Mouse (Mus musculus): ENCODE measurements around the gene Paqr5. TPM values are rescaled to one million over a fixed set of nuclear protein-coding genes. Genes with fewer than 3 reads are reported as not detected.

Gene Paqr5
- polyA plus RNA-seq, 1 experiment from 2014 or later, result 11.3 TPM

DNA sequence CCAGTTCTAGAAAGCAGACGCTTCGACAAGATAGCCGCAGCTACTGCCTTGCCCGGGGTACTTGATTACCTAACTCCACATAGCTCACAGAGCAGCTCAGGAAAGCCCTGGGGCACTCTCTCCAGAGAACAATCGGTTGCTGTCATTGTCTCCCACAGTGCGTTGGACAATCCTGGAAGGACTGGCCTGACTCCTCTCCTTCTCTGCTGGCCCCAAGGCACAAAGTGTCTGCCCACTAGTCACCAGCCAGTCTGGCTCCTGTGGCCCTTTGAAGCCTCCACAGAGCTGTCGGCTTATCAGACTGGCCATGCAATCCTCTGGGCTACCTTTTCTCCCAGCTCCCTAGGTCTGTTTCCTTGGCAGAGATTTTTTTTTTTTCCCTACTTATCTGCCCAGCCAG, 74.4 kb downstream of the Paqr5 start:
- Histone ChIP-seq H3K27ac (ENCODE audit: low read length) (no peak overlapping the region), H3K36me3 (ENCODE audit: control insufficient read depth, insufficient read depth, low read length) (no peaks in the 10 kb centered on the region), H3K4me1 (ENCODE audit: control insufficient read depth, insufficient read depth, low read length) (peaks cover 6% of the 10 kb centered on the region), H3K9me3 (ENCODE audit: control insufficient read depth, low read length) (no peaks in the 10 kb centered on the region), H3K27me3 (replicated peaks; ENCODE audit: control insufficient read depth, insufficient read depth, low read length) (no peaks in the 10 kb centered on the region), H3K9ac (ENCODE audit: low read depth, low read length) (no peak overlapping the region), H3K4me3 (ENCODE audit: low read length) (no peak overlapping the region), H3K4me2 (ENCODE audit: low read depth, low read length) (no peak overlapping the region)
- WGBS, result 74% methylated on average over 7 of the region's 7 CpGs
- ATAC-seq, result no peak

DNA sequence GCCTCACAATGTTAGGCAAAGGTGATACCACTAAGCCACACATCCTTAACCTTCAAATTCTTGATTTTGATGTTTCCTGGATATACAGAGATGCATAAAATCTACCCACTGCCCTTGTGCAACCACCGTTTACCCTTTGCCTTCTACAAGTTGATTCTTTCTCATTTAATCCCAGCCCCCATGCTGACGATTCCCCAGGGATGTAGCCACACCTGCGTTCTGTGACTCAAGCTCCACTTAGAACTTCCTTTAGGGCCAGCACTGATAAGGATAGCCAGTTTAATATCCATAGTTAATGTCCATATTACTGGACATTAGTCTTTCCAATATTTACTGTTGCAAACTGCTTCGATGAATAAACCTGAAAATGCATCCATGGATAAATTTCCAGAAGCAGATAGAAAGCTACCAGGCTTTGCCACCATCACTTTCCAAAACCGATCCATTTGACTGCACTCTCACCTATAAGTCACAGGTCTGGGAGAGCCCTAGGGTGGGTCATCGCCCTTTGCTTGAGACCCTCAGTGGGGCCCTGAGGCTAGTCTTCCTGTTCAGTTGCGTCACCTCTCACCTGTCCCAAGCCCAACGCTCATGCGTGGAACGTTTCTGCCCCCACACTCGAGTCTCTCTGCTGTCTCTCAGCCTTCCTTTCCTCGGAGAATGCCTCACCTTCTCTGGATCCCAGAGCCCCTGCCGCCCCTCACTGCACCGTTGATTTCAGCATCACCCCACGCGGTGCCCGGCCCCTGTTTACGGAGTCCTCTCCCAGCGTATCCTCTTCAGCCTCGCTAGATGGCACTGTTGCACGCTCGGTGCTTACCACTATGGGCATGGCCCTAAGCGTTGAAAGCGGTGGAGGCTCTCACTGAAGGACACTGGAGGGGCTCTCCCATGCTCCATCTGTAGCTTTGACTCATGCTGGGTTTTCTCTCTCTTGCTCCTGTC, 79.0 kb downstream of the Paqr5 start:
- H3K4me2 ChIP-seq (ENCODE audit: low read depth, low read length), result peak overlapping the region; percentile 95
- peaks cover 3% of the 10 kb centered on the region; the same call in 1 of the 2 replicates for H3K36me3 ChIP-seq (ENCODE audit: control insufficient read depth, insufficient read depth, low read length)
- no peaks in the 10 kb centered on the region for H3K9me3 ChIP-seq (ENCODE audit: control insufficient read depth, low read length)
- 7% methylated on average over 24 of the region's 24 CpGs for WGBS
- peak overlapping the region; percentile 61 for H3K9ac ChIP-seq (ENCODE audit: low read depth, low read length)
- peak overlapping the region; percentile 90 for H3K4me3 ChIP-seq (ENCODE audit: low read length)
- H3K4me1 ChIP-seq (ENCODE audit: control insufficient read depth, insufficient read depth, low read length), result peaks cover 6% of the 10 kb centered on the region
- H3K27me3 ChIP-seq (replicated peaks; ENCODE audit: control insufficient read depth, insufficient read depth, low read length), result no peaks in the 10 kb centered on the region
- ATAC-seq, result peak; percentile 57
- H3K27ac ChIP-seq (ENCODE audit: low read length), result no peak overlapping the region

DNA sequence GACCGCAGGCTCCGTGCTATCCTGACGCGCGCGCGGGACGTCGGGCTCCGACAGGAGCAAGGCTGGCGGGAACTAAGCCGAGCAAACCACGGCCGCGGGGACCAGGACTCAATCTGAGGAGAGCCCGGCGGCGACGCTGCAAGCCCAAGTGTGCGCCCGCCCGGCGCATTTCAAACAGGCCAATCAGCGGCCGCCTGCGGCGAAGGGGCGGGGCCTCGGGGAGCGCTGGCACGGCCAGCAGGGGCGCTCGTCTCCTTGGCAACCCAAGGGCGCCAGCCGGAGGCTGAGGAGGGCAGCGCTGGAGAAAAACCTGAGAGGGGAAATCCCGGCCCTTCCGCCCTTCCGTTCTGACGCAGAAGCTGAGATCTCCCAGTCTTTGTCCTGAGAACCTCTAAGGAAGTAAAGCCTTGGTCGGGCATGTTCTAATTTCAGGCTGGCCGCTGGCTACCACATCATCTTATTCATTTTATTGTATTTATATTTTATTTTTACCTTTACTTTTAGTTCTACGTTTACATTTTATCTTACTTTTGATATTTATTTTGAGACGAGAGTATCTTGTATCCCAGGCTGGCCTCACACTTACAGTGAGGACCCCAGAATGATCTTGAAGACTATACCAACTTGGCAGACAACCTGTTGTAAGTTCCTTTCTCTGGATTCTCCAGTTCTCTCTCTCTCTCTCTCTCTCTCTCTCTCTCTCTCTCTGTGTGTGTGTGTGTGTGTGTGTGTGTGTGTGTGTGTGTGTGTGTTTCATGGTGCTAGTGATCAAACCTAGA, 79.8 kb downstream of the Paqr5 start, which contains the start of gene Kif23:
Gene Kif23, minus strand, starts transcription at position 152 of the 779 bp plus-strand sequence.
- peak within 1 kb of the TSS; percentile 86 for H3K9ac ChIP-seq (ENCODE audit: low read depth, low read length)
- H3K9me3 ChIP-seq (ENCODE audit: control insufficient read depth, low read length), result no peaks in the 10 kb centered on the region
- H3K4me3 ChIP-seq (ENCODE audit: low read length), result peak within 1 kb of the TSS; percentile 90
- H3K36me3 ChIP-seq (ENCODE audit: control insufficient read depth, insufficient read depth, low read length), result peaks cover 3% of the 10 kb centered on the region; the same call in 1 of the 2 replicates
- peak within 1 kb of the TSS; percentile 86 for H3K27ac ChIP-seq (ENCODE audit: low read length)
- ATAC-seq, result peak; percentile 94
- H3K4me2 ChIP-seq (ENCODE audit: low read depth, low read length), result peak within 1 kb of the TSS; percentile 95
- under 1% methylated on average over 44 of the region's 44 CpGs for WGBS
- H3K27me3 ChIP-seq (replicated peaks; ENCODE audit: control insufficient read depth, insufficient read depth, low read length), result no peaks in the 10 kb centered on the region
- H3K4me1 ChIP-seq (ENCODE audit: control insufficient read depth, insufficient read depth, low read length), result peaks cover 6% of the 10 kb centered on the region

DNA sequence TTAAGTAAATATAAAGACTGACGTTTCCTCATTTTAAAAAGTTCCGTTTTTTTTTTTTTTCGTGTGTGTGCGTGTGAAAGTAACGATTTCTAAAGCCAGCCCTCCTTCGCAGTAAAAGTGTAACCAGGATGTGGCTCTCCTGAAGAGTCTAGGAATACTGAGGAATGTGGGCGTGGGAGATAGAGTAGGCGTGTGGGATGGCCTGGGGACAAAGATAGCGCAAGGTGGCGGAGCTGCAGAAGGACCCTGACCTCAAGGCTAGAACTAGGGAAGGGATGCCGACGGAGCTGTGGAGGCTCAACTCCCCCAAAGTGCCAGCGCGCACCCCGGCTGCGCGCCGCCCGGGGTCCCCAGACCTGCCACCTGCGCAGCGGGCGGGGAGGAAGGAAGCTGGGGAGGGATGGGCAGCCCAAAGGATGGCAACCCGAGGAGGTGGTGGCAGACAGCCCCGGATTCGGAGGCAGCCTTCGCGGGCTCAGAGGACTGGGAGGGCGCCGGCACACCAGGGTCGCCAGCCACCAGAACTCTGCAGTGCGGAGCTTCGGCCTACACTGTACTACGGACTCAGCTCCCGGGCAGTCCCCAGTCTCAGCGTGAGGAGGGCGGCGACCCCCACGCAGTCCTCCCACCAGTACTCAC, 80.6 kb downstream of the Paqr5 start:
- Histone ChIP-seq H3K36me3 (ENCODE audit: control insufficient read depth, insufficient read depth, low read length) (peaks cover 3% of the 10 kb centered on the region; the same call in 1 of the 2 replicates), H3K4me2 (ENCODE audit: low read depth, low read length) (peak overlapping the region; percentile 95), H3K9me3 (ENCODE audit: control insufficient read depth, low read length) (no peaks in the 10 kb centered on the region), H3K4me3 (ENCODE audit: low read length) (peak overlapping the region; percentile 90), H3K4me1 (ENCODE audit: control insufficient read depth, insufficient read depth, low read length) (peaks cover 6% of the 10 kb centered on the region), H3K9ac (ENCODE audit: low read depth, low read length) (peak overlapping the region; percentile 86), H3K27ac (ENCODE audit: low read length) (peak overlapping the region; percentile 86), H3K27me3 (replicated peaks; ENCODE audit: control insufficient read depth, insufficient read depth, low read length) (no peaks in the 10 kb centered on the region)
- WGBS, result under 1% methylated on average over 37 of the region's 38 CpGs
- ATAC-seq, result peak; percentile 81

DNA sequence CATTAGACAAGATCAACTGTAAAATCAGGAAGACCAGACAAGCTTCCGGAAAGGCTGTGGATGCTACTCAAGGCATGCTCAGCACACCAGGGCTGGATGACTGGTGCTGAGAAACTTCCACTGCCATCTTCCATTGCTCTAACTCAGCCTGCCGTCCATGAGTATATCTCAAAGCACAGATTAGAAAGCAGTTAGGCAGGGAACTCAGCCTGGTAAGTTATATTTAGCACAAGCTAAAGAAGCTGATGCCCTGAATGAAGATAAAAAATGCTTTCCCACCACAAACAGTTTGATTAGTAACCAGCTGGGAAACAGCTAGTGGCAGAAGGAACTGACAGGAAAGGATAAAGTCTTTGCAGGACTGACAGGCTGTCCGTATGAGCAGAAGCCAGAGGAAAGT, 85.6 kb downstream of the Paqr5 start:
- no peak overlapping the region for H3K9ac ChIP-seq (ENCODE audit: low read depth, low read length)
- WGBS, result 71% methylated on average over 3 of the region's 3 CpGs
- H3K27me3 ChIP-seq (replicated peaks; ENCODE audit: control insufficient read depth, insufficient read depth, low read length), result no peaks in the 10 kb centered on the region
- no peaks in the 10 kb centered on the region for H3K4me1 ChIP-seq (ENCODE audit: control insufficient read depth, insufficient read depth, low read length)
- no peak overlapping the region for H3K4me3 ChIP-seq (ENCODE audit: low read length)
- H3K27ac ChIP-seq (ENCODE audit: low read length), result no peak overlapping the region
- ATAC-seq, result no peak
- no peaks in the 10 kb centered on the region for H3K9me3 ChIP-seq (ENCODE audit: control insufficient read depth, low read length)
- H3K4me2 ChIP-seq (ENCODE audit: low read depth, low read length), result no peak overlapping the region
- H3K36me3 ChIP-seq (ENCODE audit: control insufficient read depth, insufficient read depth, low read length), result peaks cover 7% of the 10 kb centered on the region; the same call in 1 of the 2 replicates

DNA sequence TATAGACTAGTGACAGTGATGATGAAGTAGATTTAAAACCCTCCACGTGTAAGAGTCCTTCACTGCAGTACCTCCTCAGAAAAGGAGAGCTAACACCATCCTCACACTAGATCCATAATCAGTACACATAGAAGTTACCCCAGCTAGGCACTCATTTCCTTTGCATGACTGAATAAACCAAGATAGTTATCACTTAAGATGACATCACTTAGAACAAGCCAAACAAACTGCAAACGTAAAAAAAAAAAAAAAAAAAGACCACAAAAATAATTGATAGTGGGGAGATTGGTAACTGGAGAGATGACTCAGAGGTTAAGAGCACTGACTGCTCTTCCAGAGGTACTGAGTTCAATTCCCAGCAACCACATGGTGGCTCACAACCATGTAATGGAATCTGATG, 93.3 kb downstream of the Paqr5 start:
- Histone ChIP-seq H3K4me2 (ENCODE audit: low read depth, low read length) (no peak overlapping the region), H3K27ac (ENCODE audit: low read length) (no peak overlapping the region), H3K9me3 (ENCODE audit: control insufficient read depth, low read length) (no peaks in the 10 kb centered on the region), H3K4me3 (ENCODE audit: low read length) (no peak overlapping the region), H3K36me3 (ENCODE audit: control insufficient read depth, insufficient read depth, low read length) (peaks cover 23% of the 10 kb centered on the region; the same call in 1 of the 2 replicates), H3K4me1 (ENCODE audit: control insufficient read depth, insufficient read depth, low read length) (no peaks in the 10 kb centered on the region), H3K27me3 (replicated peaks; ENCODE audit: control insufficient read depth, insufficient read depth, low read length) (no peaks in the 10 kb centered on the region), H3K9ac (ENCODE audit: low read depth, low read length) (no peak overlapping the region)
- no peak for ATAC-seq
- 73% methylated on average over 2 of the region's 2 CpGs for WGBS

DNA sequence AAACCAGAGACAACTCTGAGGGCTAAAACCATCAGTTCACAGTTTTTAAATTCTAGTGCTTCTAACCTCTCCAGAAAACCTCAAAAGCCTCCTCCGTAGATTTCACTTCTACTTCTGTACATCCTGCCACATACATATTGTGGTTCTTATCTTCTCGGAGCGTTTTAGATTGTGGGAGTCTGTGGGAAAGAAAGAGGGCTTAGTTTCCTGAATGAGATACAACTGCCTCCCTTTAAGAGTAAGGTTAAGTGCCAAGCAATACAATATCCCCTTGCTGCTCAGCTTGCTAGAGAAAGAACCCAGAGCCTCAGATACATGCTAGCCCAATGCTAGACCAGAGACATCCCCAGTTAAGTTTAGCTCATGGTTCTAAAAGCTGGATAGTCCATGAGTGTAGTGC, 94.6 kb downstream of the Paqr5 start:
- Histone ChIP-seq H3K4me3 (ENCODE audit: low read length) (no peak overlapping the region), H3K4me2 (ENCODE audit: low read depth, low read length) (no peak overlapping the region), H3K36me3 (ENCODE audit: control insufficient read depth, insufficient read depth, low read length) (peaks cover 21% of the 10 kb centered on the region), H3K9ac (ENCODE audit: low read depth, low read length) (no peak overlapping the region), H3K9me3 (ENCODE audit: control insufficient read depth, low read length) (no peaks in the 10 kb centered on the region), H3K27ac (ENCODE audit: low read length) (no peak overlapping the region), H3K4me1 (ENCODE audit: control insufficient read depth, insufficient read depth, low read length) (no peaks in the 10 kb centered on the region), H3K27me3 (replicated peaks; ENCODE audit: control insufficient read depth, insufficient read depth, low read length) (no peaks in the 10 kb centered on the region)
- no peak for ATAC-seq
- 92% methylated on average over 3 of the region's 3 CpGs for WGBS

DNA sequence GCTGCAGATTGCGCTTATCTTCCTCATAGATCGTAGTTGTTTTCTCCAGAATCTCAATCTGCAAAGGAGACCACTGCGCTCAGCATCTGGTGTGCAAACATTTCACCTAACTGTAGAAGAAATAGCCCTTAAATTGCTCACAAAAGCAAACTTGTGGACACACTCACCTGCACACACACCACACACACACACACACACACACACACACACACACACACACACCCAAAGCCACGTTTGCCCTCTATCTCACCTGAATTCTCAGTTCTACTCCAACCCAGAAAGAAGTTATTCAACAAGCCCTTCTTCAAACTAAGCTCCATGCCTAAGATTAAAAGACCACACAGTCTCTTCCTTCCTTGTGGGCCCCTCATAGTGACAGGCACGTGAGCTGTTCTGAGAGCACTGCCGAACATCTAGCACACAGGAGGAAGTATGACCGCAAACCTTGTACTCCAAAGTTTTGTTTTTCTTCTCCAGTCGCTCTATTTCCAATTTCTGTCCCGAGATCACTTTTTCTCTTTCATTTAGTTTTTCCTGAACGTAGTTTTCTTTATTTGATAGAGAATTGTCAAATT, 101.5 kb downstream of the Paqr5 start:
- Histone ChIP-seq H3K9me3 (ENCODE audit: control insufficient read depth, low read length) (no peaks in the 10 kb centered on the region), H3K4me1 (ENCODE audit: control insufficient read depth, insufficient read depth, low read length) (no peaks in the 10 kb centered on the region), H3K4me3 (ENCODE audit: low read length) (no peak overlapping the region), H3K27me3 (replicated peaks; ENCODE audit: control insufficient read depth, insufficient read depth, low read length) (no peaks in the 10 kb centered on the region), H3K27ac (ENCODE audit: low read length) (no peak overlapping the region), H3K36me3 (ENCODE audit: control insufficient read depth, insufficient read depth, low read length) (peaks cover 24% of the 10 kb centered on the region), H3K4me2 (ENCODE audit: low read depth, low read length) (no peak overlapping the region), H3K9ac (ENCODE audit: low read depth, low read length) (no peak overlapping the region)
- 89% methylated on average over 10 of the region's 10 CpGs for WGBS
- no peak for ATAC-seq

Data from intestine, embryonic 16.5 days (tissue).